Mouse (Mus musculus): ENCODE measurements at regions not wholly inside any gene's neighbourhood (a gene's known extent, or its start where the extent isn't known, plus 50 kb on each side); places are given as distances from the start of the nearest gene placed in this dataset.

DNA sequence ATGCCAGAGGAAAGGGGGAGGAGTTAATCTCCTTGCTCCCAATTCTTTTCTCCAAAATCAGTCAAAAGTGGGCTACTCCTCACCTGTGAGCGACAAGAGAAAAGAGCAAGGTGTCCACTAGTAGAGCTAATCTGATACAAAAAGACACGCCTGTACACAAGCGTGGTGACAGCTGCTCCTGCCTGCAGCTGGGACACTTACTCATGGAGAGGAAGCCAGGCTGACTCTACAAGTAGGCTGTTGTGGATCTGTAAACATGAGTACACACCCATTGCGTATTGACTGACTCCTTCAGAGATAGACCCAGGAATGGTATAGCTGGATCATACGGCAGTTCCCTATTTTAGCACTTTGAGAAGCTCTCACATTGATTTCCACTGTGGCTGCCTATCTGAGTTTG lies 129.7 kb downstream of the Nuak1 start:
- no peak for DNase-seq (ENCODE audit: low spot score in 2 of 2)

DNA sequence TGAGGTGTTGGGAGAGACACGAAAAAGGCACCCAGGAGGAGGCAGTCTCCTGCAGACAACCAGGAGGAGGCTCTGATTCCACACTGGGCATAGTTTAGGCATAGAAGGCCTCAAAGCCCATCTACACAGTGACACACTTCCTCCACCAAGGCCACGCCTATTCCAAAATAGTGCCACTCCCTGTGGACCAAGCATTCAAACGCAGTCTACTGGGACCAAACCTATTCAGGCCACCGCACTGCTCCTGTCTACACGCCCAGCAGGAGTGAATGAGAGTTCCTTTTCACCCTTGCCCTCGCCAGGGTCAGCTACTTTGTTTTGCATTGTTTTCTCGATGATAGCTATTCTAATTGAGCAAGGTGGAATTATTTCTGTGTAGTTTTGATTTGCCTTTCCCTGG lies 127.7 kb downstream of the Nuak1 start:
- DNase-seq (ENCODE audit: low spot score in 2 of 2), result no peak

DNA sequence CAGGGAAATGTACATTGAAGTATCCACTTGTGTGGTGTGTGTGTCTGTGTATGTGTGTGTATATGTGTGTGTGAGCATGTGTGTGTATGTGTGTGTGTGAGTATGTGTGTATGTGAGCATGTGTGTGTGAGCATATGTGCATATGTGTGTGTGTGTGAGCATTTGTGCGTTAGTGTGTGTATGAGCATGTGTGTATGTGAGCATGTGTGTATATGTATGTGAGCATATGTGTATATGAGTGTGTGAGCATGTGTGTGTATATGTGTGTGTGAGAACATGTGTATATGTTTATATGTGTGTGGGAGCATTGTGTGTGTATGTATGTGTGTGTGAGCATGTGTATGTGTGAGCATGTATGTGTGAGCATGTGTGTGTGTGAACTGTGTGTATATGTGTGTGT lies 123.5 kb downstream of the Nuak1 start:
- DNase-seq (ENCODE audit: low spot score in 2 of 2), result no peak

DNA sequence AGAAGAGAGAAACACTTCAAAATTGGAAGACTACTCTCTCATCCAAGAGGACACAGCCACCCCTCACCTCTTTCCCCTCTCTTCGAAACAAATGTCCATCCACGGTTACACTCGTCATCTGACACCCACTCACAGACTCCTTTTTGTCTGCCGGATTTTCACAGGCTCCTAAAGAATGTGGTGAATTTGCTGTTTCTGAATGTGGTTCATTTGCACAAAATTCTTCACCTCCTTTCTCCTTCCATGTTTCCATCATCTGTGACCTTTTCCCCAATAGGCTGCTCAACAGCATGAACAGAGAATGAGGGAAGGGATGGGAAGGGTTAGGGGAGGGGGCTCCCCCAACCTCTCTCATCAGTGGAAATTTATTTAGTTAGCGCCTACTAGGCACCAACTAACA lies 122.4 kb downstream of the Nuak1 start:
- no peak for DNase-seq (ENCODE audit: low spot score in 2 of 2)
